Mouse (Mus musculus) neural tube, embryonic 15.5 days (tissue): Measurements from ENCODE around the gene Nr3c2. TPM values are rescaled to one million over a fixed set of nuclear protein-coding genes. Genes with fewer than 3 reads are reported as not detected.

Experiments used
- ATAC-seq: fragments of 200-750 bp; cut with Nextera tagmentation; 2 replicates; pipeline ENCODE4 v1.8.0; 2017; ENCODE audit warnings: mild to moderate bottlenecking, moderate TSS enrichment, moderate library complexity; ENCODE audit not compliant: low FRiP score
- H3K27ac ChIP-seq: fragments of 300-500 bp; sonication (generic); replicated peaks from 2 replicates; pipeline ENCODE4 v1.5.1; 2015; ENCODE audit warnings: mild to moderate bottlenecking, inconsistent platforms
- H3K27me3 ChIP-seq: fragments of 300-500 bp; sonication (generic); replicated peaks from 2 replicates; pipeline ENCODE4 v1.6.1; 2015; ENCODE audit warnings: inconsistent platforms
- H3K36me3 ChIP-seq: fragments of 300-500 bp; sonication (generic); 2 replicates; pipeline ENCODE4 v1.6.1; 2015; ENCODE audit warnings: inconsistent platforms
- H3K4me1 ChIP-seq: fragments of 300-500 bp; sonication (generic); 2 replicates; pipeline ENCODE4 v1.6.1; 2015; ENCODE audit warnings: inconsistent platforms
- H3K4me2 ChIP-seq: fragments of 300-500 bp; sonication (generic); 2 replicates; pipeline ENCODE4 v1.6.1; 2015; ENCODE audit warnings: inconsistent platforms, mild to moderate bottlenecking, moderate library complexity
- H3K4me3 ChIP-seq: fragments of 300-500 bp; sonication (generic); replicated peaks from 2 replicates; pipeline ENCODE4 v1.5.1; 2015; ENCODE audit warnings: mild to moderate bottlenecking, inconsistent platforms
- H3K9ac ChIP-seq: fragments of 300-500 bp; sonication (generic); replicated peaks from 2 replicates; pipeline ENCODE4 v1.6.1; 2015; ENCODE audit warnings: mild to moderate bottlenecking, inconsistent platforms
- H3K9me3 ChIP-seq: fragments of 300-500 bp; sonication (generic); replicated peaks from 2 replicates; pipeline ENCODE4 v1.6.1; 2016; ENCODE audit warnings: inconsistent platforms
- WGBS: fragments of 180-500 bp; shearing (Covaris S2); methylation state at CpG from one replicate; pipeline ENCODE4 v1.1.7; 2015; ENCODE audit warnings: mixed read lengths; 5-methylcytosine and 5-hydroxymethylcytosine counted together
- polyA plus RNA-seq: library from polyadenylated mRNA; unstranded; fragments of >200 nt; fragmentation: Nextera tagmentation; extraction: Ambion mirVana; gene quantifications from 2 replicates; pipeline ENCODE4 v1.2.1, GENCODE M21; 2015

Gene Nr3c2
- polyA plus RNA-seq, 1 experiment from 2014 or later: 8.5 TPM

GRCm38 (mm10) chr8:77133797-77134385 lies 234.6 kb downstream of the Nr3c2 start:
- H3K4me1 ChIP-seq: no peaks in the 10 kb centered on the region
- no peak overlapping the region for H3K4me3 ChIP-seq
- no peak for ATAC-seq
- H3K36me3 ChIP-seq: no peaks in the 10 kb centered on the region
- no peak overlapping the region for H3K9ac ChIP-seq
- H3K27ac ChIP-seq: no peak overlapping the region
- 70% methylated on average over 7 of the region's 7 CpGs for WGBS
- H3K4me2 ChIP-seq: no peak overlapping the region
- H3K27me3 ChIP-seq: no peaks in the 10 kb centered on the region
- H3K9me3 ChIP-seq: no peaks in the 10 kb centered on the region

DNA sequence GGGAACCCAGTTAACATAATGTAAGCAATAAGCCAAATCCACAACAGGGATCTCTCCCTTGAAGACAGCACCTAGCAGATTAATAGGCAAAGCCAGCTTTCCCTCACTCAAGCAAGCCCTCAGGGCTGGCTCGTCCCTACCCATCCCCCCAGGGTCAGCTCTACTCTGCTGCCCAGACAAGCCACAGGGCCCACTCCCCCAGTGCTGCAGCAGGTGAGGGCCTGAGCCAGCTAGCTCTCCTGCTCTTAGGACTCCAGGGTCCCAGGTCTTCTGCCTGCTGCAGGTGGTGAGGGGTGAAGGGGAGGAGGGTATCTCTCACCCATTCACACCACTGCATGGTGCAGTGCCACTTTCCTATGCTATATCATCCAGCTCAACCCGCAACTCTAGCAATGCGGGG lies 246.0 kb downstream of the Nr3c2 start:
- H3K9me3 ChIP-seq: no peaks in the 10 kb centered on the region
- no peaks in the 10 kb centered on the region for H3K27me3 ChIP-seq
- H3K4me1 ChIP-seq: no peaks in the 10 kb centered on the region
- 0 out of 2 replicates have a peak, but pooled peaks have one; percentile 17 for ATAC-seq
- H3K9ac ChIP-seq: no peak overlapping the region
- 87% methylated on average over 3 of the region's 3 CpGs for WGBS
- no peak overlapping the region for H3K4me3 ChIP-seq
- no peaks in the 10 kb centered on the region for H3K36me3 ChIP-seq
- no peak overlapping the region for H3K27ac ChIP-seq
- no peak overlapping the region for H3K4me2 ChIP-seq

DNA sequence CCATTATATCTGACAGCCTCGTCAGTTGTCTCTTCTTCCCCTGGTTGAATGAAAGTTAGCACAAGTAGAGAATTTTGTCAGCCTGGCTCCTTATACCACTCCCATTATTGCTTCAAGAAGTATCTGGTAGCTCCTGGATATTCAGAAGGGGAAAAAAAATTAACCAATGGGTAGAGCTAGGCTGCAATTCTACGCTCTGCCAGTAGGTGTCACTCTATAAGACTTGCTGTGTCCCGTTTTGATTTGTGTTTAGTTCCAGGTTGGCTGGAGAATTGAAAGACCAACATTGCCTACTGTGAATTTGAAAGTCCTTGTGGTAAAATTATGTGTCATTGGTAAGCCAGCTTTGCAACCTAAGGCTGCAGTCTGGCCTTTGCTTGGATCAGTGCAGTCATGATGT lies 255.3 kb downstream of the Nr3c2 start:
- Histone ChIP-seq H3K9me3 (no peaks in the 10 kb centered on the region), H3K4me3 (no peak overlapping the region), H3K9ac (no peak overlapping the region), H3K36me3 (no peaks in the 10 kb centered on the region), H3K27me3 (no peaks in the 10 kb centered on the region), H3K4me1 (no peaks in the 10 kb centered on the region), H3K27ac (no peak overlapping the region), H3K4me2 (no peak overlapping the region)
- ATAC-seq: no peak
- 47% methylated on average over 3 of the region's 3 CpGs for WGBS

GRCm38 (mm10) chr8:77169320-77169719 lies 270.1 kb downstream of the Nr3c2 start:
- H3K4me1 ChIP-seq: no peaks in the 10 kb centered on the region
- no peak overlapping the region for H3K27ac ChIP-seq
- no peak overlapping the region for H3K9ac ChIP-seq
- H3K9me3 ChIP-seq: no peaks in the 10 kb centered on the region
- ATAC-seq: no peak
- 98% methylated on average over 6 of the region's 6 CpGs for WGBS
- H3K4me2 ChIP-seq: no peak overlapping the region
- no peak overlapping the region for H3K4me3 ChIP-seq
- no peaks in the 10 kb centered on the region for H3K36me3 ChIP-seq
- H3K27me3 ChIP-seq: no peaks in the 10 kb centered on the region

- whole genome bisulfite sequencing: 90% methylated on average over 4 of the region's 4 CpGs
- H3K9me3 ChIP-seq: no peaks in the 10 kb centered on the region
- H3K27ac ChIP-seq: no peak overlapping the region
- H3K9ac ChIP-seq: no peak overlapping the region
- H3K27me3 ChIP-seq: no peaks in the 10 kb centered on the region
- no peaks in the 10 kb centered on the region for H3K36me3 ChIP-seq
- no peak overlapping the region for H3K4me3 ChIP-seq
- H3K4me2 ChIP-seq: no peak overlapping the region
- no peak for ATAC-seq
- H3K4me1 ChIP-seq: no peaks in the 10 kb centered on the region
These were observed 270.7 kb downstream of the Nr3c2 start for GRCm38 (mm10) chr8:77169757-77170438.

DNA sequence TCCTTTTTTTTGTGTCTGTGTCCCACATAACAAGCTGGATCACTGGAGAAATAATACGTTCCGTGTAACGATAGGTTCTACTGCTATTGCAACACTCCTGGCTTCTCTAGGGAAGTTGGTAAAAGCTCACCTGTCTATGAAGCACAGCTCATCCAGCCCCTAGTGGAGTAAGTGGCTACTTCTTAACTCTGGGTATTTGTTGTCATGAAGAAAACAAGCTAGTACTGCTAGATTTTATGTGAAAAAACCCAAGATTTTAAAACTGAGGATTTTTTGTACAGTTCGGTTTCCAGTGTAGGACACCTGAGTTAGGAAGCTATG lies 271.2 kb downstream of the Nr3c2 start:
- Histone ChIP-seq H3K36me3 (no peaks in the 10 kb centered on the region), H3K27ac (no peak overlapping the region), H3K9me3 (no peaks in the 10 kb centered on the region), H3K4me3 (no peak overlapping the region), H3K4me2 (no peak overlapping the region), H3K27me3 (no peaks in the 10 kb centered on the region), H3K4me1 (no peaks in the 10 kb centered on the region), H3K9ac (no peak overlapping the region)
- ATAC-seq: no peak
- 90% methylated on average over 4 of the region's 4 CpGs for WGBS

GRCm38 (mm10) chr8:77173075-77173657 lies 273.9 kb downstream of the Nr3c2 start:
- no peaks in the 10 kb centered on the region for H3K27me3 ChIP-seq
- no peak overlapping the region for H3K27ac ChIP-seq
- H3K4me3 ChIP-seq: no peak overlapping the region
- H3K4me2 ChIP-seq: no peak overlapping the region
- 75% methylated on average over 12 of the region's 12 CpGs for WGBS
- ATAC-seq: no peak
- H3K9me3 ChIP-seq: no peaks in the 10 kb centered on the region
- no peak overlapping the region for H3K9ac ChIP-seq
- no peaks in the 10 kb centered on the region for H3K36me3 ChIP-seq
- H3K4me1 ChIP-seq: no peaks in the 10 kb centered on the region

DNA sequence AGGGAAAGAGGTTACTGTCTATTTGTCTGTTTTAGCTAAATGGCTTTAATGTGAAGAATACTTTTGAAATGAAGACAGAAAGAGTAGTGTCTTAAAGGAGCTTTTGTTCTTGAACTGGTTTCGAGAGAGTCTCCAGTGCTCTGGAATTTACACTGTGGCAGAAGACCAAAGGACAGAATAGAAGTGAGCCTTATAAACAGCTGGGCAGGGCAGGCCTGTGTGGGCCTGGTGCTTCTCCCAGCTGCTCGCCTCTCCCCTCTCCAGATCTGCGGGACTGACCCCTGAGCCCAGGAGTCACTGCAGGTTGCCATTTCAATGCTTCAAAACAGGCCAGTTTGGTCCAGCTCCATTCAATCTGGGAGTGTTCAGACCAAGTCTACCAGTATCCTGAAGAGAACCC lies 274.5 kb downstream of the Nr3c2 start:
- Histone ChIP-seq H3K4me1 (no peaks in the 10 kb centered on the region), H3K4me3 (no peak overlapping the region), H3K4me2 (no peak overlapping the region), H3K9me3 (no peaks in the 10 kb centered on the region), H3K27me3 (no peaks in the 10 kb centered on the region), H3K36me3 (no peaks in the 10 kb centered on the region), H3K27ac (no peak overlapping the region), H3K9ac (no peak overlapping the region)
- 51% methylated on average over 3 of the region's 3 CpGs for WGBS
- no peak for ATAC-seq

DNA sequence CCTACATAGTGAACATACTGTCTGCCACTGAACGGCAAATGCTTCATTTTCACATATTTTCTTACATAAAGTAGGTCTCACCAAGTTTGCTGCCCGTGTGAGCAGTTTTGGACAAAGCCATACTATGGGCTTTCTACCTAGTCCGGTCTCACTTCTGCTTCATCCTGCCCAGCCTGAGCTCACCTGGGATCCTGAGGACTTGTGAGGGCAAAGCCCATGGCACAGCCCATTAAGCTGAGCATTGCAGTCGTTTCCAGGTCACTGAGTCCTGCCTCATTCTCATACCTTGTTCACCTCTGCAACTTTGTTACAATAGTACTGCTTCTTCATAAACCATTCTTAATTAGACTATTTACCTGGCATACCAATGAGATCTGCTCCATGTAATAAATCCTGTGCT lies 276.2 kb downstream of the Nr3c2 start:
- ATAC-seq: no peak
- Histone ChIP-seq H3K9ac (no peak overlapping the region), H3K27ac (no peak overlapping the region), H3K9me3 (no peaks in the 10 kb centered on the region), H3K27me3 (no peaks in the 10 kb centered on the region), H3K36me3 (no peaks in the 10 kb centered on the region), H3K4me3 (no peak overlapping the region), H3K4me1 (no peaks in the 10 kb centered on the region), H3K4me2 (no peak overlapping the region)
- WGBS: 87% methylated on average over 4 of the region's 4 CpGs

GRCm38 (mm10) chr8:77176343-77176742 lies 277.1 kb downstream of the Nr3c2 start:
- H3K9me3 ChIP-seq: no peaks in the 10 kb centered on the region
- H3K4me3 ChIP-seq: no peak overlapping the region
- H3K9ac ChIP-seq: no peak overlapping the region
- H3K27me3 ChIP-seq: no peaks in the 10 kb centered on the region
- H3K4me1 ChIP-seq: no peaks in the 10 kb centered on the region
- no peaks in the 10 kb centered on the region for H3K36me3 ChIP-seq
- no peak for ATAC-seq
- H3K27ac ChIP-seq: no peak overlapping the region
- H3K4me2 ChIP-seq: no peak overlapping the region
- 81% methylated on average over 4 of the region's 4 CpGs for WGBS

- Histone ChIP-seq H3K36me3 (no peaks in the 10 kb centered on the region), H3K9me3 (no peaks in the 10 kb centered on the region), H3K9ac (no peak overlapping the region), H3K27ac (no peak overlapping the region), H3K27me3 (no peaks in the 10 kb centered on the region), H3K4me1 (no peaks in the 10 kb centered on the region), H3K4me3 (no peak overlapping the region), H3K4me2 (no peak overlapping the region)
- no peak for ATAC-seq
- WGBS: 95% methylated on average over 28 of the region's 28 CpGs
These were observed 286.6 kb downstream of the Nr3c2 start for GRCm38 (mm10) chr8:77185816-77186215.

- Histone ChIP-seq H3K9me3 (no peaks in the 10 kb centered on the region), H3K27me3 (no peaks in the 10 kb centered on the region), H3K27ac (no peak overlapping the region), H3K4me2 (no peak overlapping the region), H3K4me1 (no peaks in the 10 kb centered on the region), H3K36me3 (no peaks in the 10 kb centered on the region), H3K4me3 (no peak overlapping the region), H3K9ac (no peak overlapping the region)
- 64% methylated on average over 9 of the region's 9 CpGs for WGBS
- ATAC-seq: peak; percentile 37; the same call in 1 of the 2 replicates
These were observed 287.8 kb downstream of the Nr3c2 start for GRCm38 (mm10) chr8:77186914-77187536.
